Mouse (Mus musculus) bone marrow, adult 2 months (tissue): ENCODE measurements around the gene Ctnnd1.

Experiments
- CTCF ChIP-seq: fragments of 200-500 bp; IDR thresholded peaks from 2 replicates; pipeline ENCODE4 v1.5.1; 2011; ENCODE audit warnings: low read length, control low read depth; ENCODE audit not compliant: control insufficient read depth, insufficient read depth
- POLR2A ChIP-seq: fragments of 200-500 bp; IDR thresholded peaks from 2 replicates; pipeline ENCODE4 v1.6.1; 2011; ENCODE audit warnings: low read depth, mild to moderate bottlenecking, control low read depth, low read length, borderline replicate concordance; ENCODE audit not compliant: control insufficient read depth

DNA sequence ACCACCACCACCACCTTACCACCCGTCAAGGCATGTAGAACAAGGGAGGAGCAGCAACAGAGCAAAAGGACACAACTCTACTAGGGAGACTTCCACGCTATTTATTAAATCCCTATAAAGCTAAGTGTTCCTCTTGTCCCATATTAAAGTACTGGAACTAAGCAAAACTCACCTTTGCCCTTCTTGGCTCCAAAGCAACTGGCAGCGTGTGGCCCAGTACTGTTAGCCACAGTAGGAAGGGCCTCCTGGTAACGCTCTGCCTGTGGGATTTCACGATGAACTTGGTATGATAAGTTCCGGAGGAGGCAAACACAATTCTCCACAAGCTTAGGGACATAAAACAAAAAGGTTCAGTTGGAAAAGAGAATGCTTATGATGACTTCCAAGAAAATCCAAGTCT is 37.8 kb downstream of the Ctnnd1 start:
- no peak for TF ChIP-seq POLR2A
- no peak for TF ChIP-seq CTCF
